Mouse (Mus musculus): ENCODE results near the gene Slc6a12. TPM values are rescaled to one million over a fixed set of nuclear protein-coding genes. Genes with fewer than 3 reads are reported as not detected.
"Not testable (repeated sequence)": the region's sequence is repeated elsewhere in the genome, so short reads cannot be mapped to it uniquely, and the experiment has no call there.

Slc6a12 gene
- polyA plus RNA-seq, 1 experiment from 2014 or later, result 0.78 TPM

GRCm38 (mm10) chr6:121356041-121356440, 13.2 kb downstream of the Slc6a12 start:
- Histone ChIP-seq H3K27ac (replicated peaks; ENCODE audit: low read depth, low read length) (no peak overlapping the region), H3K9me3 (ENCODE audit: control insufficient read depth, low read length) (no peaks in the 10 kb centered on the region), H3K4me3 (ENCODE audit: low read depth, low read length) (no peak overlapping the region), H3K27me3 (replicated peaks; ENCODE audit: control insufficient read depth, insufficient read depth, low read length) (no peaks in the 10 kb centered on the region), H3K4me2 (ENCODE audit: low read depth, low read length) (no peak overlapping the region), H3K4me1 (ENCODE audit: control insufficient read depth, insufficient read depth, low read length) (no peaks in the 10 kb centered on the region), H3K9ac (ENCODE audit: low read depth, low read length) (no peak overlapping the region), H3K36me3 (ENCODE audit: control insufficient read depth, insufficient read depth, low read length) (no peaks in the 10 kb centered on the region)
- WGBS, result 94% methylated on average over 1 of the region's 1 CpGs
- ATAC-seq (ENCODE audit: low read depth) (no peak), DNase-seq (ENCODE audit: low spot score) (no peak)

- H3K27me3 ChIP-seq (replicated peaks; ENCODE audit: control insufficient read depth, insufficient read depth, low read length), result no peaks in the 10 kb centered on the region
- H3K4me3 ChIP-seq (ENCODE audit: low read depth, low read length), result no peak overlapping the region
- H3K9me3 ChIP-seq (ENCODE audit: control insufficient read depth, low read length), result no peaks in the 10 kb centered on the region
- no peaks in the 10 kb centered on the region for H3K36me3 ChIP-seq (ENCODE audit: control insufficient read depth, insufficient read depth, low read length)
- WGBS, result 86% methylated on average over 6 of the region's 6 CpGs
- no peaks in the 10 kb centered on the region for H3K4me1 ChIP-seq (ENCODE audit: control insufficient read depth, insufficient read depth, low read length)
- no peak overlapping the region for H3K9ac ChIP-seq (ENCODE audit: low read depth, low read length)
- ATAC-seq (ENCODE audit: low read depth) (no peak), DNase-seq (ENCODE audit: low spot score) (no peak)
- no peak overlapping the region for H3K27ac ChIP-seq (replicated peaks; ENCODE audit: low read depth, low read length)
- H3K4me2 ChIP-seq (ENCODE audit: low read depth, low read length), result no peak overlapping the region
These were observed 14.4 kb downstream of the Slc6a12 start for GRCm38 (mm10) chr6:121357232-121357631.

- ATAC-seq (ENCODE audit: low read depth), result no peak
- Histone ChIP-seq H3K4me3 (ENCODE audit: low read depth, low read length) (no peak overlapping the region), H3K4me1 (ENCODE audit: control insufficient read depth, insufficient read depth, low read length) (no peaks in the 10 kb centered on the region), H3K27ac (replicated peaks; ENCODE audit: low read depth, low read length) (no peak overlapping the region), H3K36me3 (ENCODE audit: control insufficient read depth, insufficient read depth, low read length) (no peaks in the 10 kb centered on the region), H3K9me3 (ENCODE audit: control insufficient read depth, low read length) (no peaks in the 10 kb centered on the region), H3K9ac (ENCODE audit: low read depth, low read length) (no peak overlapping the region), H3K27me3 (replicated peaks; ENCODE audit: control insufficient read depth, insufficient read depth, low read length) (no peaks in the 10 kb centered on the region), H3K4me2 (ENCODE audit: low read depth, low read length) (no peak overlapping the region)
- DNase-seq (ENCODE audit: low spot score), result no peak
- WGBS, result 82% methylated on average over 6 of the region's 6 CpGs
These were observed 20.2 kb downstream of the Slc6a12 start for GRCm38 (mm10) chr6:121363061-121363460.

GRCm38 (mm10) chr6:121363956-121364355, 21.1 kb downstream of the Slc6a12 start:
- H3K9me3 ChIP-seq (ENCODE audit: control insufficient read depth, low read length), result no peaks in the 10 kb centered on the region
- no peaks in the 10 kb centered on the region for H3K4me1 ChIP-seq (ENCODE audit: control insufficient read depth, insufficient read depth, low read length)
- H3K4me2 ChIP-seq (ENCODE audit: low read depth, low read length), result no peak overlapping the region
- H3K4me3 ChIP-seq (ENCODE audit: low read depth, low read length), result no peak overlapping the region
- DNase-seq (ENCODE audit: low spot score) (no peak), ATAC-seq (ENCODE audit: low read depth) (no peak)
- 72% methylated on average over 4 of the region's 4 CpGs for WGBS
- no peaks in the 10 kb centered on the region for H3K27me3 ChIP-seq (replicated peaks; ENCODE audit: control insufficient read depth, insufficient read depth, low read length)
- no peak overlapping the region for H3K27ac ChIP-seq (replicated peaks; ENCODE audit: low read depth, low read length)
- H3K9ac ChIP-seq (ENCODE audit: low read depth, low read length), result no peak overlapping the region
- no peaks in the 10 kb centered on the region for H3K36me3 ChIP-seq (ENCODE audit: control insufficient read depth, insufficient read depth, low read length)

GRCm38 (mm10) chr6:121366537-121366936, 23.7 kb downstream of the Slc6a12 start:
- H3K36me3 ChIP-seq (ENCODE audit: control insufficient read depth, insufficient read depth, low read length); H3K27ac ChIP-seq (replicated peaks; ENCODE audit: low read depth, low read length); DNase-seq (ENCODE audit: low spot score); H3K9me3 ChIP-seq (ENCODE audit: control insufficient read depth, low read length); ATAC-seq (ENCODE audit: low read depth); H3K4me2 ChIP-seq (ENCODE audit: low read depth, low read length); H3K9ac ChIP-seq (ENCODE audit: low read depth, low read length); H3K4me3 ChIP-seq (ENCODE audit: low read depth, low read length); H3K4me1 ChIP-seq (ENCODE audit: control insufficient read depth, insufficient read depth, low read length); H3K27me3 ChIP-seq (replicated peaks; ENCODE audit: control insufficient read depth, insufficient read depth, low read length): not testable (repeated sequence)
- 10% methylated on average over 2 of the region's 2 CpGs for WGBS

GRCm38 (mm10) chr6:121367099-121367498, 24.2 kb downstream of the Slc6a12 start:
- whole genome bisulfite sequencing, result 32% methylated on average over 3 of the region's 3 CpGs
- no peak for ATAC-seq (ENCODE audit: low read depth)

GRCm38 (mm10) chr6:121371197-121371980, 28.5 kb downstream of the Slc6a12 start:
- Histone ChIP-seq H3K9ac (ENCODE audit: low read depth, low read length) (no peak overlapping the region), H3K9me3 (ENCODE audit: control insufficient read depth, low read length) (no peaks in the 10 kb centered on the region), H3K36me3 (ENCODE audit: control insufficient read depth, insufficient read depth, low read length) (no peaks in the 10 kb centered on the region), H3K4me3 (ENCODE audit: low read depth, low read length) (no peak overlapping the region), H3K4me2 (ENCODE audit: low read depth, low read length) (no peak overlapping the region), H3K27me3 (replicated peaks; ENCODE audit: control insufficient read depth, insufficient read depth, low read length) (no peaks in the 10 kb centered on the region), H3K27ac (replicated peaks; ENCODE audit: low read depth, low read length) (no peak overlapping the region), H3K4me1 (ENCODE audit: control insufficient read depth, insufficient read depth, low read length) (no peaks in the 10 kb centered on the region)
- 74% methylated on average over 10 of the region's 10 CpGs for WGBS
- DNase-seq (ENCODE audit: low spot score) (no peak), ATAC-seq (ENCODE audit: low read depth) (no peak)

More at GRCm38 (mm10) chr6:121367099-121367498, 24.2 kb downstream of the Slc6a12 start:
- Histone ChIP-seq H3K4me2 (ENCODE audit: low read depth, low read length) (no peak overlapping the region), H3K27me3 (replicated peaks; ENCODE audit: control insufficient read depth, insufficient read depth, low read length) (no peaks in the 10 kb centered on the region), H3K4me1 (ENCODE audit: control insufficient read depth, insufficient read depth, low read length) (no peaks in the 10 kb centered on the region), H3K4me3 (ENCODE audit: low read depth, low read length) (no peak overlapping the region), H3K27ac (replicated peaks; ENCODE audit: low read depth, low read length) (no peak overlapping the region), H3K9ac (ENCODE audit: low read depth, low read length) (no peak overlapping the region; the same call in 1 of the 2 replicates), H3K9me3 (ENCODE audit: control insufficient read depth, low read length) (no peaks in the 10 kb centered on the region), H3K36me3 (ENCODE audit: control insufficient read depth, insufficient read depth, low read length) (no peaks in the 10 kb centered on the region)
- DNase-seq (ENCODE audit: low spot score), result no peak

GRCm38 (mm10) chr6:121376159-121376558, 33.3 kb downstream of the Slc6a12 start:
- H3K36me3 ChIP-seq (ENCODE audit: control insufficient read depth, insufficient read depth, low read length), result no peaks in the 10 kb centered on the region

GRCm38 (mm10) chr6:121378256-121378655, 35.4 kb downstream of the Slc6a12 start:
- H3K27me3 ChIP-seq (replicated peaks; ENCODE audit: control insufficient read depth, insufficient read depth, low read length), result no peaks in the 10 kb centered on the region
- H3K9me3 ChIP-seq (ENCODE audit: control insufficient read depth, low read length), result no peaks in the 10 kb centered on the region
- H3K4me3 ChIP-seq (ENCODE audit: low read depth, low read length), result no peak overlapping the region
- H3K9ac ChIP-seq (ENCODE audit: low read depth, low read length), result no peak overlapping the region
- DNase-seq (ENCODE audit: low spot score), result no peak
- H3K36me3 ChIP-seq (ENCODE audit: control insufficient read depth, insufficient read depth, low read length), result no peaks in the 10 kb centered on the region
- H3K4me2 ChIP-seq (ENCODE audit: low read depth, low read length), result no peak overlapping the region
- H3K27ac ChIP-seq (replicated peaks; ENCODE audit: low read depth, low read length), result no peak overlapping the region
- ATAC-seq (ENCODE audit: low read depth), result no peak
- H3K4me1 ChIP-seq (ENCODE audit: control insufficient read depth, insufficient read depth, low read length), result peaks cover 3% of the 10 kb centered on the region; the same call in 1 of the 2 replicates
- WGBS, result 65% methylated on average over 4 of the region's 4 CpGs

More at GRCm38 (mm10) chr6:121376159-121376558, 33.3 kb downstream of the Slc6a12 start:
- H3K4me1 ChIP-seq (ENCODE audit: control insufficient read depth, insufficient read depth, low read length), result 0 out of 2 replicates have a peak, but pooled peaks cover 3% of the 10 kb centered on the region
- H3K27ac ChIP-seq (replicated peaks; ENCODE audit: low read depth, low read length), result no peak overlapping the region
- 74% methylated on average over 12 of the region's 12 CpGs for WGBS
- ATAC-seq (ENCODE audit: low read depth) (no peak), DNase-seq (ENCODE audit: low spot score) (no peak)
- no peak overlapping the region for H3K4me2 ChIP-seq (ENCODE audit: low read depth, low read length)
- H3K4me3 ChIP-seq (ENCODE audit: low read depth, low read length), result no peak overlapping the region
- H3K9me3 ChIP-seq (ENCODE audit: control insufficient read depth, low read length), result no peaks in the 10 kb centered on the region
- H3K27me3 ChIP-seq (replicated peaks; ENCODE audit: control insufficient read depth, insufficient read depth, low read length), result no peaks in the 10 kb centered on the region
- H3K9ac ChIP-seq (ENCODE audit: low read depth, low read length), result no peak overlapping the region
